Mouse (Mus musculus) CH12.LX (cell line): Measurements from ENCODE around the gene Ddx6. TPM values are rescaled to one million over a fixed set of nuclear protein-coding genes. Genes with fewer than 3 reads are reported as not detected.

Source experiments
- DNase-seq: peaks from one replicate; pipeline ENCODE4 v3.0.0-alpha.2; 2013; ENCODE audit errors: extremely low read depth
- H3K27ac ChIP-seq: 2 replicates; pipeline ENCODE4 v1.5.1; 2012; ENCODE audit warnings: low read depth, mild to moderate bottlenecking, control low read depth, moderate library complexity; ENCODE audit not compliant: insufficient read depth
- H3K27me3 ChIP-seq: replicated peaks from 2 replicates; pipeline ENCODE3; 2012; ENCODE audit warnings: inconsistent platforms
- H3K36me3 ChIP-seq, 2 experiments: replicated peaks in 1 of 2; 2 replicates each; pipeline versions ENCODE3 to v1.6.1; 2012; ENCODE audit warnings: inconsistent platforms in 1 of 2, low read length in 1 of 2, mild to moderate bottlenecking in 1 of 2, mixed read lengths in 1 of 2, moderate library complexity in 1 of 2; ENCODE audit not compliant: control insufficient read depth in 1 of 2, insufficient read depth in 1 of 2
- H3K4me1 ChIP-seq, 2 experiments: 2 replicates each; pipeline ENCODE4 v1.6.1; 2012; ENCODE audit warnings: inconsistent platforms in 1 of 2, moderate library complexity in 1 of 2; ENCODE audit not compliant: insufficient read depth in 2 of 2, control insufficient read depth in 1 of 2
- H3K4me2 ChIP-seq: 2 replicates; pipeline ENCODE4 v1.6.1; 2012; ENCODE audit warnings: low read depth, mild to moderate bottlenecking, control low read depth; ENCODE audit not compliant: poor library complexity, insufficient read depth, severe bottlenecking
- H3K4me3 ChIP-seq, 3 experiments: fragments of 150-350 bp in 1 of 3; sonication (generic) in 1 of 3; replicated peaks in 1 of 3; 2 replicates each; pipeline versions ENCODE3 to v1.5.1; 2011 to 2012; ENCODE audit warnings: low read depth in 2 of 3, low read length in 2 of 3, mild to moderate bottlenecking in 2 of 3, moderate library complexity in 2 of 3, control low read depth in 1 of 3, improper control_type of control experiment in 1 of 3, inconsistent platforms in 1 of 3, mixed read lengths in 1 of 3; ENCODE audit not compliant: poor library complexity in 1 of 3
- H3K79me2 ChIP-seq: replicated peaks from 2 replicates; pipeline ENCODE4 v1.6.1; 2012; ENCODE audit warnings: mild to moderate bottlenecking, moderate library complexity; ENCODE audit not compliant: control insufficient read depth, poor library complexity, insufficient read depth, severe bottlenecking; ENCODE audit errors: extremely low read depth
- H3K9ac ChIP-seq: 2 replicates; pipeline ENCODE4 v1.6.1; 2012; ENCODE audit warnings: low read depth, mild to moderate bottlenecking, control low read depth, moderate library complexity; ENCODE audit not compliant: insufficient read depth
- H3K9me3 ChIP-seq: replicated peaks from 2 replicates; pipeline ENCODE3; 2012; ENCODE audit warnings: low read length, inconsistent platforms, mixed read lengths
- BHLHE40 ChIP-seq: IDR thresholded peaks from 2 replicates; pipeline ENCODE4 v1.6.1; 2011; ENCODE audit warnings: mild to moderate bottlenecking, low read depth, low read length, improper control_type of control experiment
- CHD1 ChIP-seq: IDR thresholded peaks from 2 replicates; pipeline ENCODE4 v1.6.1; 2012; ENCODE audit warnings: low read depth, low read length, improper control_type of control experiment, inconsistent platforms
- ELF1 ChIP-seq: IDR thresholded peaks from 2 replicates; pipeline ENCODE4 v1.6.1; 2014; ENCODE audit warnings: low read depth, mild to moderate bottlenecking, inconsistent platforms, low read length, improper control_type of control experiment
- EP300 ChIP-seq: IDR thresholded peaks from 2 replicates; pipeline ENCODE4 v1.6.1; 2011; ENCODE audit warnings: low read length, improper control_type of control experiment
- ETS1 ChIP-seq: conservative IDR thresholded peaks from 2 replicates; pipeline ENCODE4 v1.6.1; 2012; ENCODE audit warnings: low read depth, mild to moderate bottlenecking, inconsistent platforms, low read length, improper control_type of control experiment, moderate library complexity
- HCFC1 ChIP-seq: IDR thresholded peaks from 2 replicates; pipeline ENCODE4 v1.6.1; 2012; ENCODE audit warnings: low read depth, mild to moderate bottlenecking, inconsistent platforms, low read length, improper control_type of control experiment
- JUN ChIP-seq: IDR thresholded peaks from 2 replicates; pipeline ENCODE4 v1.6.1; 2011; ENCODE audit warnings: low read depth, mild to moderate bottlenecking, low read length, improper control_type of control experiment, moderate library complexity; ENCODE audit not compliant: insufficient read depth
- JUND ChIP-seq: conservative IDR thresholded peaks from 2 replicates; pipeline ENCODE4 v1.6.1; 2011; ENCODE audit warnings: low read depth, low read length, improper control_type of control experiment
- KAT2A ChIP-seq: IDR thresholded peaks from 2 replicates; pipeline ENCODE4 v1.6.1; 2012; ENCODE audit warnings: low read length, improper control_type of control experiment, inconsistent platforms; ENCODE audit not compliant: insufficient replicate concordance
- MAX ChIP-seq: IDR thresholded peaks from 2 replicates; pipeline ENCODE4 v1.6.1; 2011; ENCODE audit warnings: low read length, improper control_type of control experiment
- MEF2A ChIP-seq: IDR thresholded peaks from 2 replicates; pipeline ENCODE4 v1.6.1; 2014; ENCODE audit warnings: low read depth, mild to moderate bottlenecking, inconsistent platforms, low read length, improper control_type of control experiment, borderline replicate concordance
- MXI1 ChIP-seq: IDR thresholded peaks from 2 replicates; pipeline ENCODE4 v1.6.1; 2011; ENCODE audit warnings: mild to moderate bottlenecking, low read depth, low read length, improper control_type of control experiment
- MYC ChIP-seq: IDR thresholded peaks from 2 replicates; pipeline ENCODE4 v1.6.1; 2011; ENCODE audit warnings: low read depth, mild to moderate bottlenecking, improper control_type of control experiment, low read length
- NELFE ChIP-seq: IDR thresholded peaks from 2 replicates; pipeline ENCODE4 v1.6.1; 2011; ENCODE audit warnings: low read depth, low read length, improper control_type of control experiment
- POLR2AphosphoS2 ChIP-seq: IDR thresholded peaks from 2 replicates; pipeline ENCODE4 v1.6.1; 2011; ENCODE audit warnings: low read depth, low read length, improper control_type of control experiment
- RAD21 ChIP-seq: IDR thresholded peaks from 2 replicates; pipeline ENCODE4 v1.6.1; 2011; ENCODE audit warnings: low read depth, mild to moderate bottlenecking, low read length, improper control_type of control experiment, moderate library complexity
- RCOR1 ChIP-seq: conservative IDR thresholded peaks from 2 replicates; pipeline ENCODE4 v1.6.1; 2012; ENCODE audit warnings: low read depth, mild to moderate bottlenecking, inconsistent platforms, low read length, improper control_type of control experiment
- SIN3A ChIP-seq: IDR thresholded peaks from 2 replicates; pipeline ENCODE4 v1.6.1; 2012; ENCODE audit warnings: low read length, improper control_type of control experiment, inconsistent platforms
- TCF12 ChIP-seq: IDR thresholded peaks from 2 replicates; pipeline ENCODE4 v1.6.1; 2014; ENCODE audit warnings: low read depth, mild to moderate bottlenecking, inconsistent platforms, low read length, improper control_type of control experiment
- UBTF ChIP-seq: IDR thresholded peaks from 2 replicates; pipeline ENCODE4 v1.6.1; 2012; ENCODE audit warnings: low read depth, mild to moderate bottlenecking, inconsistent platforms, low read length, improper control_type of control experiment, moderate library complexity
- USF1 ChIP-seq: IDR thresholded peaks from 2 replicates; pipeline ENCODE4 v1.6.1; 2014; ENCODE audit warnings: low read depth, mild to moderate bottlenecking, inconsistent platforms, low read length, improper control_type of control experiment
- USF2 ChIP-seq: conservative IDR thresholded peaks from 2 replicates; pipeline ENCODE4 v1.6.1; 2011; ENCODE audit warnings: low read depth, low read length, improper control_type of control experiment
- ZKSCAN1 ChIP-seq: IDR thresholded peaks from 2 replicates; pipeline ENCODE4 v1.6.1; 2012; ENCODE audit warnings: low read depth, inconsistent platforms, low read length, improper control_type of control experiment, borderline replicate concordance
- ZNF384 ChIP-seq: IDR thresholded peaks from 2 replicates; pipeline ENCODE4 v1.6.1; 2012; ENCODE audit warnings: low read depth, low read length, improper control_type of control experiment, inconsistent platforms
- dilution Hi-C: fragments of 300-500 bp; cut with MboI; formaldehyde crosslinking; loops from 2 replicates; pipeline ENCODE4 v1.14.3; 2020; ENCODE audit warnings: low sequenced_read_pairs; ENCODE audit not compliant: extremely low pct_unique_long_range_greater_than_20kb, extremely low pct_ligation_motif_present
- in situ Hi-C: fragments of 300-500 bp; cut with MboI; formaldehyde crosslinking; loops from 3 replicates; pipeline ENCODE4 v1.14.3; 2019; ENCODE audit warnings: low sequenced_read_pairs, low pct_ligation_motif_present, low pct_unique_long_range_greater_than_20kb, mixed read lengths
- polyA plus RNA-seq: library from polyadenylated mRNA; unstranded; fragments of >175 nt; gene quantifications from 2 replicates; pipeline ENCODE4 v1.2.1, GENCODE M21; 2012; ENCODE audit warnings: low read depth; ENCODE audit not compliant: insufficient read length
- total RNA-seq, 2 experiments: library from RNA; depleted of rRNA; stranded (reverse); fragments of 300-350 nt in 1 of 2; fragments of >200 nt in 1 of 2; gene quantifications; 2 replicates each; pipeline ENCODE4 v1.2.3; 2012 to 2014

Ddx6 gene
- total and polyA plus RNA-seq, 3 experiments: 41.5 to 81.2 (median 71.4) TPM

DNA sequence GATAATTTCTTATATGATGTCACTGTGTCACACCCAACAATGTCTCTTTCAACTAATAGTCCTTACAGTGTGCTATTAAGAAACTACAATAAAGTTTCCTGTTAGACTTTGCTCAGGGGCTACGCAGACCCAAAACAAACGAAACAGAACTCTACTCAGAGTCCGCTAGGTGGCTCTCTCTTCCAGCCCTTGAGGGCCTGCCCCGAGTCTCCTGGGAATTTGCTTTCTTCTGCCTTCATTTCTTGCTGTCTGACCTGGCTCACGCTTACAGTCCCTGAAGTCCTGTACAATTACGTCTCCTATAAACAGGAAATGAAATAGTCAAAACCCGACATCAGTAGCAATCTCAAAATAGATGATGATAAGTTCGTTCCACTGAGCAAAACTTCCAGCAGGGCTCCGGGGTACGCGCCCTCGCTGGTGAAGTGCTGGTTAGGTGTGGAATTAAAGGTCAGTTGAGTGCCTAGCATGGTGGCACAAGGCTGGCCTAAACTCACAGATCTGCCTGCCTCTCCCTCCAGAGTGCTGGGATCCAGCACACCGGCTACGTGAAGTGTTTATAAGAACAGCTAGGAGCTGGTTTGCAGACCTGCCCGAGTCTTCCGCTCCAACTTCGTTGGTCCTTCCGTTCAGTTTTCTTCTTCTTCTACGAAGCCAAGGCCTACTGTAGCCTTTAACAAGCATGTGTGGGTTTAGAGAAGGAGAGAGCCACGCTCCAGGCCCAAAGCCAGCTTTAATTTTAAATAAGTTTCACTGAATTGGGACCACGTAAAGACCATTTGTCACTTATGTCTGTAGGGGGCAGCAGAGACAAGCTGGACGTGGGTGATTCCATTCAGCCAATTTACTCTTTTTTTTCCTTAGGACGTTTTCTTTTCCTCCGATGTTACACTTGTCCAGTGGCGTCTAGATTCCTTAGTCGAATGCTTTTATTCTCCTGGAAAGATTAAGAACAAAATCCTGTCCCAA is 50.7 kb downstream of the Ddx6 start (continued):
- peak; percentile 81 for TF ChIP-seq BHLHE40
- TF ChIP-seq HCFC1: no peak; the same call in 1 of the 2 replicates
- no peak for TF ChIP-seq ZKSCAN1
- TF ChIP-seq NELFE: no peak; the same call in 1 of the 2 replicates
- peak; percentile 72; the same call in 1 of the 2 replicates for TF ChIP-seq MXI1
- peak; percentile 1; the same call in 1 of the 2 replicates for TF ChIP-seq TCF12
- 0 out of 2 replicates have a peak, but pooled peaks have one; percentile 75 for TF ChIP-seq KAT2A
- peak; percentile 97 for TF ChIP-seq ZNF384
- 0 out of 2 replicates have a peak, but pooled peaks have one; percentile 61 for TF ChIP-seq MAX
- no peak for TF ChIP-seq UBTF
- no peak for TF ChIP-seq CHD1
- TF ChIP-seq USF2: no peak
- peak; percentile 58; the same call in 1 of the 2 replicates for TF ChIP-seq SIN3A
- no peak; the same call in 1 of the 2 replicates for TF ChIP-seq MYC
- no peak; the same call in 1 of the 2 replicates for TF ChIP-seq EP300
- TF ChIP-seq USF1: no peak
- TF ChIP-seq RCOR1: no peak
- TF ChIP-seq RAD21: peak; percentile 98
- no peak for TF ChIP-seq JUND
- TF ChIP-seq ELF1: no peak

DNA sequence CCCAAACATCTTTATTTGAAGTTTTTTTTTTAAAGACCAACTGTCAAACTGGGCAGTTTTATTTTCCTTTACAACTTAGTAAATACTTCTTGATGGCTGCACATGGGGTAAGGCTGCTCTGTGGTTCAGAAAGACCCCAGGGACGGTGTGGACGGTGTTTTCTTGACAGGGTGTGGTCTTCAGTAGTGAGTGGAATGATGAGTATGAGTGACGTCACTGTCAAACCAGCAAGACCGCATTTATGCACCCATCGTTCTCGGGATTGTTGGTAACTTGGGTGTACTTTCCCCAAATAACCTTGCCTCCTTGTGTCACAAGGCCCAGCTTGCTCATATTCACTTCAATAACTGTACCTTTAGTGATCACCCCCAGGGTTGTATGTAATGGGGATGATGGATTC is 59.0 kb downstream of the Ddx6 start:
- Histone ChIP-seq H3K4me3 (no peak overlapping the region), H3K27me3 (peaks cover 3% of the 10 kb centered on the region), H3K9me3 (no peaks in the 10 kb centered on the region), H3K79me2 (no peaks in the 10 kb centered on the region), H3K27ac (peak overlapping the region; percentile 64), H3K36me3 (no peaks in the 10 kb centered on the region), H3K4me2 (peak overlapping the region; percentile 61), H3K9ac (no peak overlapping the region), H3K4me1 (peaks cover 0 to 8% of the 10 kb centered on the region in 2 experiments; a peak in 1 of 4 replicates)
- in situ Hi-C loops: no loop called here
- TF ChIP-seq USF2 (no peak), RCOR1 (no peak), EP300 (no peak), TCF12 (0 out of 2 replicates have a peak, but pooled peaks have one; percentile 23), JUN (no peak), POLR2AphosphoS2 (no peak), MXI1 (peak; percentile 23; the same call in 1 of the 2 replicates), ZNF384 (no peak), ETS1 (peak; percentile 54; the same call in 1 of the 2 replicates), MEF2A (peak; percentile 67; the same call in 1 of the 2 replicates), BHLHE40 (peak; percentile 63)
- dilution Hi-C loops: no loop called here
- peak; percentile 45 for DNase-seq
